Mouse (Mus musculus) kidney, postnatal 0 days (tissue): ENCODE results near the gene Rai14. TPM values are rescaled to one million over a fixed set of nuclear protein-coding genes. Genes with fewer than 3 reads are reported as not detected.

Experiments
- ATAC-seq: fragments of 200-750 bp; cut with Nextera tagmentation; replicated peaks from 2 replicates; pipeline ENCODE4 v1.8.0; 2017; ENCODE audit warnings: low read depth, moderate number of reproducible peaks, moderate TSS enrichment, moderate library complexity; ENCODE audit not compliant: low FRiP score
- DNase-seq: peaks from one replicate; pipeline ENCODE4 v3.0.0-alpha.2; 2016; ENCODE audit warnings: low spot score
- H3K27ac ChIP-seq: fragments of 300-500 bp; sonication (generic); 2 replicates; pipeline ENCODE4 v1.5.1; 2014; ENCODE audit warnings: mild to moderate bottlenecking
- H3K27me3 ChIP-seq: fragments of 300-500 bp; sonication (generic); 2 replicates; pipeline ENCODE4 v1.6.1; 2014; ENCODE audit warnings: low read length, mixed read lengths; ENCODE audit not compliant: insufficient read depth
- H3K36me3 ChIP-seq: fragments of 300-500 bp; sonication (generic); 2 replicates; pipeline ENCODE4 v1.6.1; 2014; ENCODE audit warnings: low read length, mixed read lengths; ENCODE audit not compliant: insufficient read depth
- H3K4me1 ChIP-seq: fragments of 300-500 bp; sonication (generic); replicated peaks from 2 replicates; pipeline ENCODE4 v1.6.1; 2014; ENCODE audit warnings: antibody characterized with exemption, low read length, mixed read lengths; ENCODE audit not compliant: insufficient read depth
- H3K4me2 ChIP-seq: fragments of 300-500 bp; sonication (generic); 2 replicates; pipeline ENCODE4 v1.6.1; 2014; ENCODE audit warnings: mild to moderate bottlenecking, low read length, moderate library complexity, mixed read lengths
- H3K4me3 ChIP-seq: fragments of 300-500 bp; sonication (generic); replicated peaks from 2 replicates; pipeline ENCODE4 v1.5.1; 2014; ENCODE audit warnings: low read depth, low read length
- H3K9ac ChIP-seq: fragments of 300-500 bp; sonication (generic); 2 replicates; pipeline ENCODE4 v1.6.1; 2014; ENCODE audit warnings: low read depth, low read length
- H3K9me3 ChIP-seq: fragments of 300-500 bp; sonication (generic); replicated peaks from 2 replicates; pipeline ENCODE4 v1.6.1; 2016; ENCODE audit warnings: low read length, inconsistent platforms, mixed read lengths
- CTCF ChIP-seq: IDR thresholded peaks from 2 replicates; pipeline ENCODE4 v1.5.1; 2016; ENCODE audit warnings: antibody characterized with exemption, low read depth, mild to moderate bottlenecking, moderate library complexity
- WGBS: fragments of 180-500 bp; shearing (Covaris S2); extraction: QIAGEN DNeasy Blood & Tissue Kit; methylation state at CpG from one replicate; pipeline ENCODE4 v1.1.7; 2014; 5-methylcytosine and 5-hydroxymethylcytosine counted together
- polyA plus RNA-seq: library from polyadenylated mRNA; unstranded; fragments of >200 nt; fragmentation: Nextera tagmentation; extraction: Ambion mirVana; gene quantifications from 2 replicates; pipeline ENCODE4 v1.2.1, GENCODE M21; 2015

Gene Rai14
- polyA plus RNA-seq, 1 experiment from 2014 or later, result 38.5 TPM

- H3K4me3 ChIP-seq, result no peak overlapping the region
- no peak overlapping the region for H3K4me2 ChIP-seq
- DNase-seq, result no peak
- no peak overlapping the region for H3K27ac ChIP-seq
- no peaks in the 10 kb centered on the region for H3K36me3 ChIP-seq
- no peak for ATAC-seq
- 80% methylated on average over 4 of the region's 4 CpGs for WGBS
- H3K9me3 ChIP-seq, result no peaks in the 10 kb centered on the region
- no peak overlapping the region for H3K9ac ChIP-seq
- H3K27me3 ChIP-seq, result no peaks in the 10 kb centered on the region
- TF ChIP-seq CTCF, result no peak
- H3K4me1 ChIP-seq, result no peaks in the 10 kb centered on the region
Observed at GRCm38 (mm10) chr15:10531352-10531751, 183.1 kb downstream of the Rai14 start.

DNA sequence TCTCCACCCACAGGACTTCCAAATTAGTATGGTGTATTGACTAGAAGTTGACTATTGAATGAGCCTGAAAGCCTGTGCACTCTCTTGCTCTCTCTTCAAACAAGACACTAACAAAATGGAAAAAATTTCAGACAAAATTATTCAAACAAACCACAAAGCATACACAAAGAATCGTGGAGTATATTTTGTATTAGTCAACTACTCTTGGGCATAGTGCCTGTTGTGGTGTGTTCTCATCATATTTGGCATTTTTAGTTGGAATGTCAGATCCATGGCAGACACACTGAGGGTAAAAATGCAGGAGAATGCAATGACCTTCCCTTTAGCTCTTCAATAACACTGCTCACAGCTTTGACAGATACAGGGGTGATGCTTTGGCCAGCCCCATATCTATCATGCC, 188.5 kb downstream of the Rai14 start:
- H3K4me1 ChIP-seq, result no peaks in the 10 kb centered on the region
- H3K4me3 ChIP-seq, result no peak overlapping the region
- 89% methylated on average over 1 of the region's 1 CpGs for WGBS
- no peak for ATAC-seq
- TF ChIP-seq CTCF, result no peak
- H3K27me3 ChIP-seq, result no peaks in the 10 kb centered on the region
- no peak overlapping the region for H3K27ac ChIP-seq
- DNase-seq, result no peak
- no peaks in the 10 kb centered on the region for H3K36me3 ChIP-seq
- no peak overlapping the region for H3K9ac ChIP-seq
- no peaks in the 10 kb centered on the region for H3K9me3 ChIP-seq
- H3K4me2 ChIP-seq, result no peak overlapping the region

Other genes with a start within 250 kb of the Rai14 start
- 16.1 and 20.3 TPM in 2 replicates for gene Dnajc21, start 244.1 kb downstream of the Rai14 start, polyA plus RNA-seq
- 126 and 146 TPM in 2 replicates for gene Brix1, start 228.7 kb downstream of the Rai14 start, polyA plus RNA-seq
- 27.1 and 29.1 TPM in 2 replicates for gene Rad1, start 228.6 kb downstream of the Rai14 start, polyA plus RNA-seq
- gene Ttc23l, start 156.0 kb downstream of the Rai14 start, polyA plus RNA-seq, result not detected in 2 replicates
- gene C1qtnf3, start 237.7 kb upstream of the Rai14 start, polyA plus RNA-seq, result 20.1 and 24.0 TPM in 2 replicates